Mouse (Mus musculus) right cerebral cortex, adult 18-20 months (tissue): ENCODE data around the gene Gm10073.
A peak's percentile ranks its signal among the peaks of the same experiment; 100 is the strongest.
"Not testable (repeated sequence)": the region's sequence is repeated elsewhere in the genome, so short reads cannot be mapped to it uniquely, and the experiment has no call there.

Source experiments
- DNase-seq: peaks from one replicate; pipeline ENCODE4 v3.0.0; 2022; ENCODE audit warnings: mixed read lengths

The Gm10073 gene

DNA sequence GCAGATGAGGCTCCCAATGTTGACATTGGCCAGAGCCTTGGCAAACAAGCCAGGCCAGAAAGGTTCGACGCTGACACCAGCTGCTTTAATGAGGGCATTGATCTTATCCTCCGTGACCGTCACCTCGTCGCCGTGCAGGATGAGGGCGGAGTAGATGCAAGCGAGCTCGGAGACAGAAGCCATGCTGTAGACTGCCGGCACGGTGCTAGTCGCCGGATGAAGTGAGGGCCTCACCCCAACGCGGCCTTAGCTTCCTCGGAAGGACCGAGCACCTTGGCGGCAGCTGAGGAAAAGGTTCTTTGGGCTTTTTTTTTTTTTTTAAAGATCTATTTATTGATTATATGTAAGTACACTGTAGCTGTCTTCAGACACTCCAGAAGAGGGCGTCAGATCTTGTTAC lies at the start of gene Gm10073:
Gene Gm10073 (minus strand): TSS at position 294 of the 400 bp plus-strand sequence.
- DNase-seq: not testable (repeated sequence)

DNA sequence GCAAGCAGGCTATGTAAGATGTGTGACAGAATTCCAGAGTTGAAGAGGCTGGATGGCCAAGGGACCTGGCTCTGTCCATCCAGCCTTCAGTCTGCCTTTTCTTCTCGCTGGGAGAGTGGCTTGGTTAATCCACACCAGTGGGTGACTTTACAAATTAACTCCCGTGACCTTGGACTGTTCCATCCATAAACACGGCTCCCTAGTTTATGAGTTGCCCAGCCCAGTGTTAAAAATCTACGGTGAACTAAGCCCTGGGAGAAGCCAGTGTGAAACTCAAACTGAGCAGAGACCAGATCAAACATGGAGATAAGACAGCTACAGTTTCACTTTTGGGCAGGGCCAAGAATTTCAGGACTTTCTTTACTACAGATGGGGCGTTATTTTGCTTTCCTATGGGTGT lies 49.8 kb upstream of the Gm10073 start:
- DNase-seq: no peak

DNA sequence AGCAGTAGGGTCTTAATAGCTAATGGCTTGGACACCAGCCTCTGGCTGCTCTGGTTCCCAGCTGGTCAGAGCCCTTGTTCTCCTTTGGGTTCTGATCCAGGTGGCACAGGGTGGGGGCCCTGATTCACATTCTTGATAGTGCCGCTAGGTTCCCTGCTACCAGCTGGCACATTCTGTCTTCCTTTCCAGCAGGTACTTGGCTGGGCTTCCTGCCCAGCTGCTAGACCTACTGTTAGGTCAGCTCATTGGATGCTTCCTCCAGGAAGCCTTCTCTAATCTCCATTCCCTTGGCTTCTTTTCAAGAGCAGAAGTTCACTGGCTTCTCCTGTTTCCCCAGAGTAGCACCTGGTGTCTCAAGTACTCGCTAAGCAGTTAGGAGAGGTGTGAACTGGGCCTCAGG lies 47.2 kb upstream of the Gm10073 start:
- no peak for DNase-seq

DNA sequence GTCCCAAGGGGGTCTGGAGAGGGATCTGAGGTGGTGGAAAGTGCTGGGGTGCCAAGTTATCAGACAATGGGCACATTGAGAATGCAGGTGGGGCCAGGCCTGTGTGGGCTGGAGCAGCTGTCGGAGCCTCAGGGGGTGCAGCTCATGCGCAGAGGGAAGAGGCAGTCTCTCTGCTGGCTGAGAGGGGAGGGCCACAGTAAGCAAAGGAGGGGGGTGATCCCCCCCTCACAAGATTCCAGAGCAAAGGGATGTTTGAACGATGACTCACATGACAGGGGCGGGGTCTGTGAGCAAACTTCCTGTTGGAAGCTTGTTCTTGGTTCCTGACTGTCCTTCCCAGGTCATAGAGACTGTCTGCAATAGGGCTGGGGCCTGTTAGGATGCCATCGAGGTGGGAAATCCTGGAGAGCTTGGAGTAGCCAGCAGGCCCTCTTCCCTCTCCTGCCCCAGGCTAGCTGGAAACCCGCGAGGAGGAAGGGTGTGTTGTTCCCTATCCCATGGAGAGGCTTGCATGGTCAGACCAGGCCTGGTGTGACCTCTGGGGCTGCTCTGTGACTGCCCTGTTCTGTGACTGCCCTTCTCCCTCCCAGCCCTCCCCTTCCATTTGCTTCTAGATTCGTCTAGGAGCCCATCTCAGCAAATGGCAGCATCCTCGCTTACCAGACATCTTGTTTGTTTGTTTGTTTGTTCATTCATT lies 46.4 kb upstream of the Gm10073 start:
- DNase-seq: no peak

DNA sequence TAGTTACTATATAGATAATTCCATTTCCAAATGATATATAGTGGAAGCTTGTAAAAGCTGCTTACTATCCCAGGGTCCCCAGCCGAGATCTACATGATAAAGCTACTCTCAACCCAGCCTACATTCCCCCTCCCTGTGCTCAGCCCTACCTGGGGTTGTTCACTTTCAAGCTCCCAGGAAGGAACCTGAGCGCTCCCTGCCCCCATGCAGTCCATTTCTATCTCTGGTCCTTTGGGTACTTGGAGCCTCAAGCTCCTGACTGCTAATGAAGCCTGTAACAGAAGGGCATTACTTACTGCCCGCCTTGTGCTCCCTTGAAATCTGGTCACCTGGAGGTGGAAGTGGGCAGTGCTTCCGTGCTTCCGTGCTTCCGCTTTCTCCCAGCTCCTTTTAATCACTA lies 45.1 kb upstream of the Gm10073 start:
- no peak for DNase-seq

- DNase-seq: no peak
Measured at GRCm38 (mm10) chr8:106617865-106618264, 44.6 kb upstream of the Gm10073 start.

- DNase-seq: no peak
Measured at GRCm38 (mm10) chr8:106617196-106617595, 43.9 kb upstream of the Gm10073 start.

DNA sequence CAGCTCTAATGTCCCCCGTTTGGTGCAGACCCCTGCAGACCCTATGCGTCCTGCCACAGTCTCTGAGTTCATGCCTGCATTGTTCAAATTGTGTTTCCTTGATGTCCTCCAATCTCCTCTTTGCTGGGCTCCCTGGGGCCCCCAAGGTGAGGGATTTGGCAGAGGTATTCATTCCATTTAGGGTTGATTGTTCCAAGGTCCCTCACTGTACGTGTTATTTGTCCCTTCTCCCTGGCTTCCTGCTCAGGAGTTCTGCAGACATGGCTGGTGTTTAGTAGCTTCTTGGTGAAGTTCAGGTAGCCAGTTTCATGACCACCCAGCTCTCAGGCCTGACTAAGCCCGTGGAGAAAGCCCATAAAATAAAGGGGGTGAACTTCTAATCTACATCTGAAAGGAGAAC lies 43.4 kb upstream of the Gm10073 start:
- DNase-seq: no peak

DNA sequence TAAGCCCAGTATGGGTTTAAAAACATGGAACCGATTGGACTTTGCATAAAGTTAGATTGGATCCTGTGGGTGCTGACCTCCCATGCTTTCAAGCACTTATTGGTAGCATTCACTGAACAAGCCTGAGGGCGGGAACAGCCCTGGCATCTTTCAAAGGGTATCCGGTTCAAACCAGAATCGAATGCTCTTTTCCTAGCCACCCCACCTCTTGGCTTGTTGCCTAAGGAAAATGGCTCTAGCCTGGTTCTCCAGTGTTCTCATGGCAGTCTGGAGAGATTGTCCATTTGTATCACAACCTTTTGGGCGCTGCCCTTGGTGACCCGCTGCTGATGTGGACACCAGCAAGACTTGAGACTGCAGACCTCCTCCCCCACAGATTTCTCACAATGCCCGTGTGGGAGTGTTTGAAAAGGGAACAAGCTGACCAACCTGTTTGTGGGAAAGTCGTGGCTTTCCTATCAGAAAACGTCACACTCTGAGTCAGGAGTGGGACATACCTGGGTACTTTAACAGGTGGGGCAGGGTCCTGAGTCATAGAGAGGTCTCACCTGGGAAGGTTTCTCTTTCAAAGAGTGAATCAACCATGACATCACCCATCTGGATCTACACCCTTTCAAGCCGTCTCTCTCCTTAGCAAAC lies 42.5 kb upstream of the Gm10073 start:
- DNase-seq: no peak

GRCm38 (mm10) chr8:106614704-106615103 lies 41.4 kb upstream of the Gm10073 start:
- no peak for DNase-seq

DNA sequence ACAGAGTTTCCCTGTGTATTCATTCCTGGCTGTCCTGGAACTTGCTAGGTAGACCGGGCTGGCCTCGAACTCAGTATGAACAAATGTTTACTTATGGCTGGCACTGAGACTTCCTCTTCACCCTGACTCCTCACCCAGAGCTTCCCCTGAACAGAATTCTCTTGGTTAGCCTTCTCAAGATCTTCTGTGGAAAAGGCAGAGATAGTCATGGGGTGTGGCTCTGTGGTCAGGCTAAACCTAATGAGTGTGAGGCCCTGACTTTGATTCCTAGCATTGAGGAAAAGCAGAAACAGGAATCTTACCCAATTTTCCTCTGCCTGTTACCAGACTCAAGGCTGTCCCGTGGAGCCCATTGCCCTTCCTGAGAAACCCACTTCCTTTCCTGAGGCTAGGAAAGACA lies 38.8 kb upstream of the Gm10073 start:
- DNase-seq: no peak

GRCm38 (mm10) chr8:106610958-106611640 lies 37.8 kb upstream of the Gm10073 start:
- DNase-seq: no peak

DNA sequence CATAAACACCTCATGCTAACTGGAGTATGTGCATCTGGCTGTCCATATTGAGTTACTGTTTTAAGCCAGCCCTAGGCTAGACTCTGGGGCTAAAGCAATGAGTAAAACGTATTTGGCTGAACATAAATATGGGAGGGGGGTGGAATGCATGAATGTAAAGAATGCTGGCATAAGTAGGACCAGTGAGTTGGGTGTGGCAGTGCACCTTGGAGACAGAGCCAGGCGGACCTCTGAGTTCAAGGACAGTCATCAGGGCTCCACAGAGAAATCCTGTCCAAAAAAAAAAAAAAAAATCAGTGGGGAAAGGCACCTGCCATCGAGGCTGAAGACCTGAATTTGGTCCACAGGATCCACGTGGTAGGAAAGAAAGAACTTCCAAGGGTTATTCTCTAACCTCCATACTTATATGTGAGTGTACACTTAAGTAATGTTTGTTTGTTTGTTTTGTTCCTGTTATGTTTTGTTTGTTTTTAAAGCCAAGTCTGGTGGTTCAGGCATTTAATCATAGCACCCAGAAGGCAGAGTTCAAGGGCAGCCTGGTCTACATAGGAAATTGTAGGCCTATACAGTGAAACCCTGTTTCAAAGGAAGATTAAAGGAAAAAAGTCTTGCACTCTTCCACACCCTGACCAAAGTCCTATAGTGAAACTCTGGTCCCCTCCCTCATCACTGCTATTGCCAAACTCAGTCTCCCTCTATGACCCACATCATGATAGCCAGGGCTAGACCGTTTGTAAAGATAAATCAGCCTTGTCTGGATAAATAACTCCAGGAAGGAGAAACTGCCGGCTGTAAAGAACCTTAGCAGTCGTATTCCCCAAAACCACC lies 36.0 kb upstream of the Gm10073 start:
- no peak for DNase-seq

GRCm38 (mm10) chr8:106608425-106608824 lies 35.2 kb upstream of the Gm10073 start:
- no peak for DNase-seq

- not testable (repeated sequence) for DNase-seq
Measured at GRCm38 (mm10) chr8:106607783-106608182, 34.5 kb upstream of the Gm10073 start.

GRCm38 (mm10) chr8:106606601-106607145 lies 33.4 kb upstream of the Gm10073 start:
- DNase-seq: no peak

DNA sequence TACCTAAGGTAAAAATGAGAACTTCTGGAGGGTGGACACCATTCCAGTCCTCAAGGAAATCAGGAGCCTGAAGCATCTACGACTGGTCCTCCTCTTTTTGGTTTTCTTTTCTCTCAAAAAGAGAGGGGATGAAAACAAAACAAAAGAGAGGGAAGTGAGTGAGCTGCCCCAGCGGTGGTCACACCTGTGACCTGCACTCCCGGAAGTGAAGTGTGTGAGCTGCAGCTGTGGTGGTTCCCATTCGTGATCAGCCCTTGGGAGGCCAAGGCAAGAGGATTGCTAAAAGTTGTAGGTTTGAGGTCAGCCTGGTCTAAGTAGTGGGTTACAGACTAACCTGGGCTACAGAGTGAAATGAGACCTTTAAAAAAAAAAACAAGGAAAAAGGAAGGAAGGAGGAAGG lies 32.9 kb upstream of the Gm10073 start:
- DNase-seq: no peak

- no peak for DNase-seq
Measured at GRCm38 (mm10) chr8:106605657-106606056, 32.4 kb upstream of the Gm10073 start.

DNA sequence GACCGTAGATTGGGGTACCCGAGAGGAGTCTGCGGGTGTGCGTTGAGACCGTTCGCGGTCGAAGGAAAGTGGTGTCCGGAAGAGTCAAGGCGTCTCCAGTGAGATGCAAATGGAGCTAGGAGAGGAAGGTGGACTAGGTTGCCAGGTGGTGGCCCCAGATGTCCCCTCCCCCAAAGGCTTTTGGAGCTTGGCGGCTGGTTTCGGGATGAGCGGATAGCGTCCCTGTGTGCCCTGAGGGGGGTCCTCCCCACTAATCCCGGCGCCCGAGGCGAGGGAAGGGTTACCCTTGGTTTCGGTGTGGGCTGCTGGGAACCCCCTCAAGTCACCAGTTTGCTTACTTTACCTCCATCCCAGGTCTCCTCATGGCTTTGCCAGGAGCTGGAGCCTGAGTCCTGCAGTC lies 30.7 kb upstream of the Gm10073 start:
- DNase-seq: no peak

GRCm38 (mm10) chr8:106603131-106603819 lies 30.0 kb upstream of the Gm10073 start, which contains the start of gene Cdh1:
Gene Cdh1 (plus strand): TSS chr8:106603351.
- DNase-seq: peak; percentile 8

GRCm38 (mm10) chr8:106599265-106599979 lies 26.2 kb upstream of the Gm10073 start:
- DNase-seq: no peak
